Comparison of ENCODE assay signal across 7 mouse cellular contexts in the genomic region with DNA sequence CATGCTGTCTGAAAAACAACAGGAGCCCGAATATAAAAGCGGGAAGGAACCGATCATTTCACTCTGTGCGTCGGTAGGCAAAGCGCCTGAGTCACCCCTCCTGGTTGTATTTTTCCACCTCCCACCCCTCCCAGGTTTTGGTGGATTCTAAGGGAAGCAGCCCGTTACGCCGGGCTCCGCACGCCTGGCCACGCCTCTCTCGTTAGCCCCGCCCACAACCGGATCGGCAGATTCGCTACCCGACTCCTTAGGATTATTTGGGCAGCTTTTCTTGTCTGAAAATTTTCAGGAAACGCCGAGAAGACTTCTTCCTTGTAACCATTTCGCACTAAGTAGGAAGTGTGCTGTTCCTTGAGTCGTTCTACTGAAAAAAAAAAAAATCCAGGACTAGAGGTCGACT. TPM values are rescaled to one million over a fixed set of nuclear protein-coding genes. Genes with fewer than 3 reads are reported as not detected.
DNase-seq lines count a peak whose midpoint lies in the region; ATAC-seq and TF ChIP-seq lines count a peak whose summit lies in the region.

A gene (plus strand): TSS at position 245 of the 400 bp plus-strand sequence.

- ATAC-seq in intestine, embryonic 16.5 days: peak; percentile 62
- ATAC-seq in midbrain, embryonic 11.5 days (ENCODE audit: low FRiP score): peak; percentile 68

- no peak for TF ChIP-seq POLR2A in small intestine, adult 2 months (IDR thresholded peaks at IDR 0.05; ENCODE audit: low read depth, low read length)

- DNase-seq in adrenal gland, postnatal 10 days: peak; percentile 94
- DNase-seq in embryo, embryonic 9.5 days (ENCODE audit: extremely low spot score): peak; percentile 86
- peak; percentile 77 to 90 for DNase-seq in gastrocnemius, postnatal 4 days (ENCODE audit: low spot score in 2 of 2)
- peak; percentile 93 for DNase-seq in left cerebral cortex, postnatal 4 days
- DNase-seq in midbrain, embryonic 11.5 days (ENCODE audit: low spot score, missing footprints): no peak

- H3K9me3 ChIP-seq in intestine, embryonic 16.5 days (ENCODE audit: control insufficient read depth, low read length): no peaks in the 10 kb centered on the region
- H3K9me3 ChIP-seq in midbrain, embryonic 11.5 days (ENCODE audit: control insufficient read depth, low read length): no peaks in the 10 kb centered on the region

- H3K4me1 ChIP-seq in intestine, embryonic 16.5 days (ENCODE audit: control insufficient read depth, insufficient read depth, low read length): peaks cover 12% of the 10 kb centered on the region
- H3K4me1 ChIP-seq in midbrain, embryonic 11.5 days (ENCODE audit: control insufficient read depth, insufficient read depth, low read length): peaks cover 11% of the 10 kb centered on the region
- no peaks in the 10 kb centered on the region; the same call in 1 of the 2 replicates for H3K4me1 ChIP-seq in small intestine, adult 2 months (ENCODE audit: control insufficient read depth, insufficient read depth, insufficient read length, low read length)

- peak within 1 kb of the TSS; percentile 95 for H3K9ac ChIP-seq in intestine, embryonic 16.5 days (ENCODE audit: low read depth, low read length)
- peak within 1 kb of the TSS; percentile 94 for H3K9ac ChIP-seq in midbrain, embryonic 11.5 days (ENCODE audit: low read length)

- H3K36me3 ChIP-seq in intestine, embryonic 16.5 days (ENCODE audit: control insufficient read depth, insufficient read depth, low read length): 0 out of 2 replicates have a peak, but pooled peaks cover 4% of the 10 kb centered on the region
- peaks cover 8% of the 10 kb centered on the region for H3K36me3 ChIP-seq in midbrain, embryonic 11.5 days (ENCODE audit: control insufficient read depth, insufficient read depth, low read length)
- peaks cover 12% of the 10 kb centered on the region for H3K36me3 ChIP-seq in small intestine, adult 2 months (ENCODE audit: control insufficient read depth, insufficient read depth, low read length)

- intact Hi-C loops in left cerebral cortex, postnatal 4 days (cut with DNase I): no loop called here

- H3K27ac ChIP-seq in intestine, embryonic 16.5 days (ENCODE audit: low read length): peak within 1 kb of the TSS; percentile 98
- peak within 1 kb of the TSS; percentile 93 for H3K27ac ChIP-seq in midbrain, embryonic 11.5 days (ENCODE audit: low read depth, low read length)
- peak within 1 kb of the TSS; percentile 97 for H3K27ac ChIP-seq in small intestine, adult 2 months (ENCODE audit: insufficient read depth, low read depth, low read length)

- under 1% methylated on average over 23 of the region's 23 CpGs for WGBS in intestine, embryonic 16.5 days
- under 1% methylated on average over 23 of the region's 23 CpGs for WGBS in midbrain, embryonic 11.5 days
- WGBS in small intestine, adult 2 months: under 1% methylated on average over 23 of the region's 23 CpGs

- TF ChIP-seq CTCF in small intestine, adult 2 months (IDR thresholded peaks at IDR 0.05; ENCODE audit: extremely low read depth, insufficient read length, insufficient replicate concordance, low read depth, low read length): peak; percentile 18; the same call in 1 of the 2 replicates

- peak within 1 kb of the TSS; percentile 89 for H3K4me2 ChIP-seq in intestine, embryonic 16.5 days (ENCODE audit: low read depth, low read length)
- H3K4me2 ChIP-seq in midbrain, embryonic 11.5 days: peak within 1 kb of the TSS; percentile 84

- H3K4me3 ChIP-seq in intestine, embryonic 16.5 days (ENCODE audit: low read length): peak within 1 kb of the TSS; percentile 84
- H3K4me3 ChIP-seq in midbrain, embryonic 11.5 days (ENCODE audit: low read depth, low read length): peak within 1 kb of the TSS; percentile 94
- peak within 1 kb of the TSS; percentile 97 for H3K4me3 ChIP-seq in small intestine, adult 2 months (ENCODE audit: low read depth, low read length)

- H3K27me3 ChIP-seq in intestine, embryonic 16.5 days (replicated peaks; ENCODE audit: control insufficient read depth, insufficient read depth, low read length): no peaks in the 10 kb centered on the region
- no peaks in the 10 kb centered on the region for H3K27me3 ChIP-seq in midbrain, embryonic 11.5 days (ENCODE audit: control insufficient read depth, insufficient read depth, low read length)
- H3K27me3 ChIP-seq in small intestine, adult 2 months (ENCODE audit: control insufficient read depth, insufficient read depth, low read length): no peaks in the 10 kb centered on the region

RNA-seq across cellular contexts. Expression of the gene that starts here (rescaled TPM):
- 10 to 100 TPM; 35.9 to 46.6 TPM for total RNA-seq in adrenal gland, postnatal 10 days (2021)
- total RNA-seq in gastrocnemius, postnatal 4 days (2021): 10 to 100 TPM; 30.3 to 32.4 TPM
- polyA plus RNA-seq in intestine, embryonic 16.5 days (2015; fragmentation: Nextera tagmentation; extraction: Ambion mirVana): 6.2 and 11.4 TPM in 2 replicates
- 10 to 100 TPM; 46.2 to 47.4 TPM for total RNA-seq in left cerebral cortex, postnatal 4 days (2021)
- polyA plus RNA-seq in midbrain, embryonic 11.5 days (2014; fragmentation: Nextera tagmentation; extraction: Ambion mirVana): 19.0 and 22.1 TPM in 2 replicates
- polyA plus RNA-seq in small intestine, adult 2 months (2012; rRNA removed): 5.2 and 9.2 TPM in 2 replicates
